Mouse (Mus musculus) stomach, embryonic 16.5 days (tissue): ENCODE measurements around the gene Slc29a3. TPM values are rescaled to one million over a fixed set of nuclear protein-coding genes. Genes with fewer than 3 reads are reported as not detected.

Experiments
- ATAC-seq: fragments of 200-750 bp; cut with Nextera tagmentation; 2 replicates; pipeline ENCODE4 v1.8.0; 2017; ENCODE audit warnings: moderate number of reproducible peaks, moderate TSS enrichment; ENCODE audit not compliant: insufficient read depth, low FRiP score
- H3K27ac ChIP-seq: fragments of 300-500 bp; sonication (generic); 2 replicates; pipeline ENCODE4 v1.5.1; 2014; ENCODE audit warnings: low read length
- H3K27me3 ChIP-seq: fragments of 300-500 bp; sonication (generic); 2 replicates; pipeline ENCODE4 v1.6.1; 2014; ENCODE audit warnings: low read length, control low read depth, mixed read lengths; ENCODE audit not compliant: control insufficient read depth, insufficient read depth
- H3K36me3 ChIP-seq: fragments of 300-500 bp; sonication (generic); 2 replicates; pipeline ENCODE4 v1.6.1; 2014; ENCODE audit warnings: low read length; ENCODE audit not compliant: control insufficient read depth, insufficient read depth
- H3K4me1 ChIP-seq: fragments of 300-500 bp; sonication (generic); 2 replicates; pipeline ENCODE4 v1.6.1; 2014; ENCODE audit warnings: low read length, control low read depth, mixed read lengths; ENCODE audit not compliant: control insufficient read depth, insufficient read depth
- H3K4me2 ChIP-seq: fragments of 300-500 bp; sonication (generic); 2 replicates; pipeline ENCODE4 v1.6.1; 2014; ENCODE audit warnings: low read depth, low read length, mixed read lengths
- H3K4me3 ChIP-seq: fragments of 300-500 bp; sonication (generic); replicated peaks from 2 replicates; pipeline ENCODE4 v1.5.1; 2014; ENCODE audit warnings: mild to moderate bottlenecking, low read length
- H3K9ac ChIP-seq: fragments of 300-500 bp; sonication (generic); 2 replicates; pipeline ENCODE4 v1.6.1; 2014; ENCODE audit warnings: low read length
- H3K9me3 ChIP-seq: fragments of 300-500 bp; sonication (generic); replicated peaks from 2 replicates; pipeline ENCODE4 v1.6.1; 2016; ENCODE audit warnings: low read length, control low read depth; ENCODE audit not compliant: control insufficient read depth
- WGBS: fragments of 180-500 bp; shearing (Covaris S2); extraction: QIAGEN DNeasy Blood & Tissue Kit; methylation state at CpG from one replicate; pipeline ENCODE4 v1.1.7; 2014; 5-methylcytosine and 5-hydroxymethylcytosine counted together
- polyA plus RNA-seq: library from polyadenylated mRNA; unstranded; fragments of >200 nt; fragmentation: Nextera tagmentation; extraction: Ambion mirVana; gene quantifications from 2 replicates; pipeline ENCODE4 v1.2.1, GENCODE M21; 2015

Slc29a3 gene
- polyA plus RNA-seq, 1 experiment from 2014 or later: 6.9 TPM

- H3K9me3 ChIP-seq: no peaks in the 10 kb centered on the region
- no peaks in the 10 kb centered on the region for H3K4me1 ChIP-seq
- no peak overlapping the region for H3K4me3 ChIP-seq
- H3K27me3 ChIP-seq: no peaks in the 10 kb centered on the region
- WGBS: 81% methylated on average over 3 of the region's 3 CpGs
- H3K4me2 ChIP-seq: no peak overlapping the region
- H3K36me3 ChIP-seq: no peaks in the 10 kb centered on the region
- H3K27ac ChIP-seq: no peak overlapping the region
- no peak overlapping the region for H3K9ac ChIP-seq
- no peak for ATAC-seq
Measured at GRCm38 (mm10) chr10:60678926-60679325, 73.7 kb downstream of the Slc29a3 start.

- Histone ChIP-seq H3K9ac (no peak overlapping the region), H3K9me3 (no peaks in the 10 kb centered on the region), H3K27ac (no peak overlapping the region), H3K27me3 (no peaks in the 10 kb centered on the region), H3K36me3 (no peaks in the 10 kb centered on the region), H3K4me1 (no peaks in the 10 kb centered on the region), H3K4me2 (no peak overlapping the region), H3K4me3 (no peak overlapping the region)
- no peak for ATAC-seq
- WGBS: 56% methylated on average over 4 of the region's 4 CpGs
Measured at GRCm38 (mm10) chr10:60677319-60677718, 75.3 kb downstream of the Slc29a3 start.

DNA sequence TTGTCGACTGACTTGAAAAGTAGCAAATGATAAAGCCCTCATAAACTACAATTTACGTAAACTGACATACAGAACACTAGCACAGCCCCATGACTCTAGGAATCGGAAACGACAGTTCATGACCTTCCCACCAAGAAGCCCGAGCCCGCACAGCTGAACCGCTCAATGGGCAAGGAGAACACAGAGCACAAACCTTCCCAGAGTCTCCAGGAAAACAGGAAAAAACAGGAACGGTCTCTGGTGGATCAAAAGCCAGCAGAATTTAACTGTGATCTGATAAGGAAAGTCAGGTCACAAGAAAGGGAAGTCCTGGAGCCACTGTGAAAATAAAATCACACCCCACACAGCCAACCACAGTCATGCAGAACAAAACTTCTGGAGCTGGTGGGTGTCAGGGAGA, 82.4 kb downstream of the Slc29a3 start:
- no peaks in the 10 kb centered on the region for H3K9me3 ChIP-seq
- no peak overlapping the region for H3K27ac ChIP-seq
- WGBS: 59% methylated on average over 8 of the region's 8 CpGs

GRCm38 (mm10) chr10:60668591-60668990, 84.0 kb downstream of the Slc29a3 start:
- Histone ChIP-seq H3K27ac (no peak overlapping the region), H3K4me1 (no peaks in the 10 kb centered on the region), H3K4me2 (no peak overlapping the region), H3K27me3 (no peaks in the 10 kb centered on the region), H3K9me3 (no peaks in the 10 kb centered on the region), H3K36me3 (no peaks in the 10 kb centered on the region), H3K4me3 (no peak overlapping the region), H3K9ac (no peak overlapping the region)
- no peak for ATAC-seq
- WGBS: 79% methylated on average over 3 of the region's 3 CpGs

More for the DNA sequence above, 82.4 kb downstream of the Slc29a3 start:
- no peak overlapping the region for H3K4me2 ChIP-seq
- no peak overlapping the region for H3K9ac ChIP-seq
- H3K36me3 ChIP-seq: no peaks in the 10 kb centered on the region
- no peaks in the 10 kb centered on the region for H3K27me3 ChIP-seq
- no peak overlapping the region for H3K4me3 ChIP-seq
- ATAC-seq: no peak
- no peaks in the 10 kb centered on the region for H3K4me1 ChIP-seq

Other genes with a start within 250 kb of the Slc29a3 start
- 0.44 and 0.53 TPM in 2 replicates for gene Cdh23, start 56.3 kb downstream of the Slc29a3 start, polyA plus RNA-seq
- 3.7 and 4.0 TPM in 2 replicates for gene Unc5b, start 78.8 kb upstream of the Slc29a3 start, polyA plus RNA-seq